Mouse (Mus musculus) MEL (cell line): ENCODE data around the gene Qrich1. TPM values are rescaled to one million over a fixed set of nuclear protein-coding genes. Genes with fewer than 3 reads are reported as not detected.

Experiments used
- DNase-seq: peaks from one replicate; pipeline ENCODE4 v3.0.0; 2011; ENCODE audit warnings: low read depth, low spot score
- H3K27ac ChIP-seq: 2 replicates; pipeline ENCODE4 v1.5.1; 2012; ENCODE audit warnings: low read depth, mild to moderate bottlenecking, control low read depth, low read length, moderate library complexity; ENCODE audit not compliant: control insufficient read depth
- H3K27me3 ChIP-seq, 2 experiments: fragments of 150-350 bp in 1 of 2; sonication (generic) in 1 of 2; 2 replicates each; pipeline ENCODE4 v1.6.1; 2012; ENCODE audit warnings: low read length in 2 of 2, mild to moderate bottlenecking in 2 of 2, improper control_type of control experiment in 1 of 2, moderate library complexity in 1 of 2; ENCODE audit not compliant: insufficient read depth in 2 of 2, control insufficient read depth in 1 of 2
- H3K36me3 ChIP-seq, 2 experiments: 2 replicates each; pipeline ENCODE4 v1.6.1; 2012 to 2014; ENCODE audit warnings: low read length in 2 of 2, improper control_type of control experiment in 1 of 2, inconsistent platforms in 1 of 2, mild to moderate bottlenecking in 1 of 2; ENCODE audit not compliant: insufficient read depth in 2 of 2, control insufficient read depth in 1 of 2
- H3K4me1 ChIP-seq, 2 experiments: fragments of 150-350 bp in 1 of 2; sonication (generic) in 1 of 2; 2 replicates each; pipeline ENCODE4 v1.6.1; 2012; ENCODE audit warnings: low read length in 2 of 2, improper control_type of control experiment in 1 of 2, mild to moderate bottlenecking in 1 of 2; ENCODE audit not compliant: insufficient read depth in 2 of 2, control insufficient read depth in 1 of 2
- H3K4me3 ChIP-seq, 2 experiments: fragments of 150-350 bp in 1 of 2; sonication (generic) in 1 of 2; 2 replicates each; pipeline ENCODE4 v1.5.1; 2012; ENCODE audit warnings: low read depth in 2 of 2, low read length in 2 of 2, mild to moderate bottlenecking in 2 of 2, moderate library complexity in 2 of 2, control low read depth in 1 of 2, improper control_type of control experiment in 1 of 2; ENCODE audit not compliant: control insufficient read depth in 1 of 2, insufficient read depth in 1 of 2
- H3K79me2 ChIP-seq: 2 replicates; pipeline ENCODE4 v1.6.1; 2012; ENCODE audit warnings: mild to moderate bottlenecking, low read length, moderate library complexity; ENCODE audit not compliant: control insufficient read depth, poor library complexity, insufficient read depth
- H3K9ac ChIP-seq: 2 replicates; pipeline ENCODE4 v1.6.1; 2012; ENCODE audit warnings: low read depth, mild to moderate bottlenecking, control low read depth, low read length, moderate library complexity; ENCODE audit not compliant: control insufficient read depth, poor library complexity, severe bottlenecking
- H3K9me3 ChIP-seq: fragments of 150-350 bp; sonication (generic); replicated peaks from 2 replicates; pipeline ENCODE4 v1.6.1; 2012; ENCODE audit warnings: mild to moderate bottlenecking, low read length, improper control_type of control experiment, moderate library complexity; ENCODE audit not compliant: insufficient read depth
- BHLHE40 ChIP-seq: IDR thresholded peaks from 2 replicates; pipeline ENCODE4 v1.6.1; 2012; ENCODE audit warnings: low read depth, mild to moderate bottlenecking, inconsistent platforms, low read length, improper control_type of control experiment, borderline replicate concordance
- CHD1 ChIP-seq: IDR thresholded peaks from 2 replicates; pipeline ENCODE4 v1.6.1; 2012; ENCODE audit warnings: low read depth, mild to moderate bottlenecking, inconsistent platforms, low read length, improper control_type of control experiment
- CTCF ChIP-seq, 3 experiments: IDR thresholded peaks in 2 of 3; conservative IDR thresholded peaks in 1 of 3; 2 replicates each; pipeline ENCODE4 v1.5.1; 2011 to 2012; ENCODE audit warnings: low read length in 3 of 3, low read depth in 2 of 3, mild to moderate bottlenecking in 2 of 3, improper control_type of control experiment in 1 of 3, inconsistent platforms in 1 of 3, mixed read lengths in 1 of 3, moderate library complexity in 1 of 3; ENCODE audit not compliant: control insufficient read depth in 1 of 3, insufficient read depth in 1 of 3, poor library complexity in 1 of 3, severe bottlenecking in 1 of 3
- ELF1 ChIP-seq: IDR thresholded peaks from 2 replicates; pipeline ENCODE4 v1.6.1; 2014; ENCODE audit warnings: low read depth, mild to moderate bottlenecking, inconsistent platforms, low read length, improper control_type of control experiment, moderate library complexity
- ETS1 ChIP-seq: IDR thresholded peaks from 2 replicates; pipeline ENCODE4 v1.6.1; 2012; ENCODE audit warnings: low read depth, mild to moderate bottlenecking, inconsistent platforms, low read length, improper control_type of control experiment, moderate library complexity
- GABPA ChIP-seq: IDR thresholded peaks from 2 replicates; pipeline ENCODE4 v1.6.1; 2012; ENCODE audit warnings: low read depth, mild to moderate bottlenecking, inconsistent platforms, low read length, improper control_type of control experiment, moderate library complexity
- GATA1 ChIP-seq: IDR thresholded peaks from 2 replicates; pipeline ENCODE4 v1.6.1; 2011; ENCODE audit warnings: low read depth, low read length, improper control_type of control experiment
- HCFC1 ChIP-seq: IDR thresholded peaks from 2 replicates; pipeline ENCODE4 v1.6.1; 2012; ENCODE audit warnings: low read depth, mild to moderate bottlenecking, inconsistent platforms, low read length, improper control_type of control experiment, moderate library complexity
- JUND ChIP-seq: IDR thresholded peaks from 2 replicates; pipeline ENCODE4 v1.6.1; 2011; ENCODE audit warnings: low read depth, mild to moderate bottlenecking, improper control_type of control experiment, low read length
- KAT2A ChIP-seq: conservative IDR thresholded peaks from 2 replicates; pipeline ENCODE4 v1.6.1; 2012; ENCODE audit warnings: low read depth, low read length, improper control_type of control experiment, inconsistent platforms
- MAFK ChIP-seq: IDR thresholded peaks from 2 replicates; pipeline ENCODE4 v1.6.1; 2011; ENCODE audit warnings: low read depth, mild to moderate bottlenecking, low read length, improper control_type of control experiment, borderline replicate concordance
- MAX ChIP-seq: IDR thresholded peaks from 2 replicates; pipeline ENCODE4 v1.6.1; 2011; ENCODE audit warnings: low read length, improper control_type of control experiment
- MAZ ChIP-seq: IDR thresholded peaks from 2 replicates; pipeline ENCODE4 v1.6.1; 2012; ENCODE audit warnings: low read depth, mild to moderate bottlenecking, inconsistent platforms, low read length, improper control_type of control experiment
- MYB ChIP-seq: IDR thresholded peaks from 2 replicates; pipeline ENCODE4 v1.6.1; 2011; ENCODE audit warnings: mild to moderate bottlenecking, low read depth, low read length, improper control_type of control experiment
- NELFE ChIP-seq: IDR thresholded peaks from 2 replicates; pipeline ENCODE4 v1.6.1; 2011; ENCODE audit warnings: low read depth, low read length, improper control_type of control experiment
- NRF1 ChIP-seq: IDR thresholded peaks from 2 replicates; pipeline ENCODE4 v1.6.1; 2014; ENCODE audit warnings: low read depth, mild to moderate bottlenecking, inconsistent platforms, low read length, improper control_type of control experiment, moderate library complexity; ENCODE audit not compliant: poor library complexity, insufficient read depth, severe bottlenecking
- POLR2AphosphoS2 ChIP-seq: IDR thresholded peaks from 2 replicates; pipeline ENCODE4 v1.6.1; 2011; ENCODE audit warnings: low read length, improper control_type of control experiment
- RCOR1 ChIP-seq: IDR thresholded peaks from 2 replicates; pipeline ENCODE4 v1.6.1; 2012; ENCODE audit warnings: low read depth, mild to moderate bottlenecking, inconsistent platforms, low read length, improper control_type of control experiment
- SIN3A ChIP-seq: IDR thresholded peaks from 2 replicates; pipeline ENCODE4 v1.6.1; 2012; ENCODE audit warnings: low read length, improper control_type of control experiment, inconsistent platforms
- SMC3 ChIP-seq: IDR thresholded peaks from 2 replicates; pipeline ENCODE4 v1.6.1; 2011; ENCODE audit warnings: low read depth, low read length, improper control_type of control experiment
- TAL1 ChIP-seq: IDR thresholded peaks from 2 replicates; pipeline ENCODE4 v1.6.1; 2012; ENCODE audit warnings: mild to moderate bottlenecking, inconsistent platforms, low read length, moderate library complexity, mixed read lengths
- TBP ChIP-seq: IDR thresholded peaks from 2 replicates; pipeline ENCODE4 v1.8.0; 2011; ENCODE audit warnings: low read depth, low read length, improper control_type of control experiment
- USF1 ChIP-seq: IDR thresholded peaks from 2 replicates; pipeline ENCODE4 v1.6.1; 2014; ENCODE audit warnings: low read depth, mild to moderate bottlenecking, inconsistent platforms, low read length, improper control_type of control experiment, moderate library complexity
- ZC3H11A ChIP-seq: IDR thresholded peaks from 2 replicates; pipeline ENCODE4 v1.6.1; 2012; ENCODE audit warnings: low read depth, mild to moderate bottlenecking, inconsistent platforms, low read length, improper control_type of control experiment
- ZMIZ1 ChIP-seq: IDR thresholded peaks from 2 replicates; pipeline ENCODE4 v1.6.1; 2012; ENCODE audit warnings: low read depth, mild to moderate bottlenecking, inconsistent platforms, low read length, improper control_type of control experiment, moderate library complexity
- polyA plus RNA-seq, 2 experiments: library from polyadenylated mRNA; stranded (reverse) in 1 of 2; unstranded in 1 of 2; fragments of >175 nt in 1 of 2; fragments of >200 nt in 1 of 2; gene quantifications; 2 replicates each; pipeline versions ENCODE4 v1.2.1 to v1.2.4; 2012; ENCODE audit warnings: low replicate concordance in 2 of 2, low read depth in 1 of 2; ENCODE audit not compliant: insufficient read length in 2 of 2, insufficient read depth in 1 of 2, missing spikeins in 1 of 2
- total RNA-seq: library from RNA; depleted of rRNA; stranded (reverse); fragments of 300-350 nt; gene quantifications from 2 replicates; pipeline ENCODE4 v1.2.3, GENCODE M21; 2012

Gene Qrich1
- total and polyA plus RNA-seq, 3 experiments: 84.5 to 161 (median 126) TPM

- TF ChIP-seq MYB: no peak
- TF ChIP-seq MAX: no peak
- peak; percentile 43; the same call in 1 of the 2 replicates for TF ChIP-seq NELFE
- no peak for TF ChIP-seq ZC3H11A
These were observed 8.8 kb upstream of the Qrich1 start, which contains the start of gene Qars (continued) for GRCm38 (mm10) chr9:108507619-108508434.

- peaks cover 5 to 10% of the 10 kb centered on the region in 2 experiments for H3K36me3 ChIP-seq
- peaks cover 3 to 11% of the 10 kb centered on the region in 2 experiments for H3K4me1 ChIP-seq
- TF ChIP-seq RCOR1 (no peak), TBP (peak; percentile 71; the same call in 1 of the 2 replicates), GATA1 (0 out of 2 replicates have a peak, but pooled peaks have one; percentile 34), SMC3 (no peak), USF1 (no peak), CHD1 (0 out of 2 replicates have a peak, but pooled peaks have one; percentile 42)
- TF ChIP-seq, all 39 proteins: peak for 3
- Histone ChIP-seq H3K9me3 (no peaks in the 10 kb centered on the region), H3K27ac (peak overlapping the region; percentile 79), H3K27me3 (no peaks in the 10 kb centered on the region), H3K9ac (peak overlapping the region; percentile 81), H3K4me3 (peak overlapping the region; percentile 80 to 86), H3K79me2 (peaks cover 15% of the 10 kb centered on the region)
- peak; percentile 69 for DNase-seq
These were observed 7.8 kb upstream of the Qrich1 start for GRCm38 (mm10) chr9:108508776-108509175.

GRCm38 (mm10) chr9:108517253-108517930, 786 bp downstream of the Qrich1 start:
- H3K27me3 ChIP-seq: no peaks in the 10 kb centered on the region
- DNase-seq: peak; percentile 89
- peaks cover 38% of the 10 kb centered on the region for H3K79me2 ChIP-seq
- no peaks in the 10 kb centered on the region for H3K9me3 ChIP-seq
- peak overlapping the region; percentile 81 to 84 for H3K4me3 ChIP-seq
- peak overlapping the region; percentile 91 for H3K27ac ChIP-seq
- peaks cover 6 to 17% of the 10 kb centered on the region in 2 experiments for H3K4me1 ChIP-seq
- H3K36me3 ChIP-seq: peaks cover 11 to 38% of the 10 kb centered on the region in 2 experiments
- H3K9ac ChIP-seq: peak overlapping the region; percentile 92
- no peak for TF ChIP-seq RCOR1
- TF ChIP-seq NELFE: no peak; the same call in 1 of the 2 replicates
- TF ChIP-seq POLR2AphosphoS2: no peak
- TF ChIP-seq HCFC1: no peak; the same call in none of the 2 replicates
- no peak for TF ChIP-seq MAFK
- no peak for TF ChIP-seq CTCF (IDR thresholded peaks at IDR 0.05 in 2 of 3, conservative IDR thresholded peaks at IDR 0.05 in 1 of 3; ENCODE audit: control insufficient read depth in 1 of 3, insufficient read depth in 1 of 3, low read depth in 2 of 3, low read length in 3 of 3, poor library complexity in 1 of 3, severe bottlenecking in 1 of 3)
- no peak for TF ChIP-seq SMC3
- no peak for TF ChIP-seq SIN3A
- TF ChIP-seq NRF1: peak; percentile 66
- no peak for TF ChIP-seq ZMIZ1
- no peak for TF ChIP-seq TBP
- no peak for TF ChIP-seq MAZ
- TF ChIP-seq CHD1: peak; percentile 92; the same call in 1 of the 2 replicates
- TF ChIP-seq TAL1: no peak
- TF ChIP-seq GABPA: no peak
- peak; percentile 56 for TF ChIP-seq USF1
- no peak for TF ChIP-seq BHLHE40
- TF ChIP-seq ETS1: 0 out of 2 replicates have a peak, but pooled peaks have one; percentile 41
- no peak for TF ChIP-seq ELF1
- TF ChIP-seq KAT2A: no peak
- no peak for TF ChIP-seq MYB
- no peak for TF ChIP-seq JUND
